Mouse (Mus musculus): ENCODE measurements at regions not wholly inside any gene's neighbourhood (a gene's known extent, or its start where the extent isn't known, plus 50 kb on each side); places are given as distances from the start of the nearest gene placed in this dataset.

DNA sequence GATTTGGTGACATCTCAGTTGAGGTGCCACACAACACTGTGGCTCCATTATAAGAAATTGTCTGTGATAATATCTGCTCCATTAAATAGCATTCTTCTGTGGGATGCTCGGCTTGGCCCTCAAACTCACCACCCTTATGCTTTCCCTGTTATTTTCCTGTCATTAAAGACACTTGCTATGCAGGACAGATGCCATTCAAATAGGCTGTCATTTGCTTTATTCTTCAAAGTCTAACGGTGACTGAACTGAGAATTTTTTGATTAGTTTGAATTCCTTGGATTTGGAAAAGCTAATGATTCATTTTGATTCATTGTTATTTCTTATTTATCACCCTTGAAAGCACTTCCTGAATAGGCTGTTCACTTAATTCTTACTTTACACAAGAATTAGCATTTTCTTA lies 339.3 kb upstream of the Mmadhc start:
- TF ChIP-seq CTCF (IDR thresholded peaks at IDR 0.05): no peak
- TF ChIP-seq EP300 (IDR thresholded peaks at IDR 0.05): no peak

All from lung, postnatal 0 days (tissue).